Mouse (Mus musculus): ENCODE results near the gene Cog6.

- TF ChIP-seq CTCF (conservative IDR thresholded peaks at IDR 0.05 in 1 of 2, IDR thresholded peaks at IDR 0.05 in 1 of 2; ENCODE audit: low read depth in 2 of 2, low read length in 2 of 2) (peak in 1 of 2 experiments; percentile 43; a peak in 2 of 4 replicates), POLR2A (IDR thresholded peaks at IDR 0.05; ENCODE audit: low read depth, low read length) (no peak), MAZ (IDR thresholded peaks at IDR 0.05; ENCODE audit: low read depth, low read length) (no peak), GABPA (IDR thresholded peaks at IDR 0.05; ENCODE audit: insufficient replicate concordance, low read depth, low read length) (no peak), SMC3 (IDR thresholded peaks at IDR 0.05; ENCODE audit: low read depth, low read length) (peak; percentile 28; the same call in 1 of the 2 replicates), USF2 (conservative IDR thresholded peaks at IDR 0.05; ENCODE audit: low read depth, low read length) (no peak), ETS1 (conservative IDR thresholded peaks at IDR 0.05; ENCODE audit: low read depth, low read length) (no peak), EP300 (IDR thresholded peaks at IDR 0.05; ENCODE audit: low read length) (no peak), MAX (IDR thresholded peaks at IDR 0.05; ENCODE audit: low read length) (no peak), CHD1 (IDR thresholded peaks at IDR 0.05; ENCODE audit: low read depth, low read length) (no peak), ZKSCAN1 (IDR thresholded peaks at IDR 0.05; ENCODE audit: borderline replicate concordance, low read depth, low read length) (no peak), MEF2A (IDR thresholded peaks at IDR 0.05; ENCODE audit: borderline replicate concordance, low read depth, low read length) (no peak)
Observed at GRCm38 (mm10) chr3:52994666-52995065, 22.4 kb downstream of the Cog6 start.

Measured in CH12.LX (cell line).